8 mouse cellular contexts compared by ENCODE assay signal in genomic region chr4:55005521-55005969, GRCm38 (mm10).
DNase-seq lines count a peak whose midpoint lies in the region; ATAC-seq and TF ChIP-seq lines count a peak whose summit lies in the region.

No protein-coding gene starts in this region.

- H3K27me3 ChIP-seq in heart, embryonic 12.5 days (replicated peaks), result no peaks in the 10 kb centered on the region
- H3K27me3 ChIP-seq in kidney, postnatal 0 days (ENCODE audit: insufficient read depth, low read length), result no peaks in the 10 kb centered on the region
- H3K27me3 ChIP-seq in liver, embryonic 13.5 days, result no peaks in the 10 kb centered on the region
- H3K27me3 ChIP-seq in neural tube, embryonic 11.5 days (ENCODE audit: control insufficient read depth, insufficient read depth, low read length), result no peaks in the 10 kb centered on the region

- TF ChIP-seq CTCF in kidney, postnatal 0 days (IDR thresholded peaks at IDR 0.05; ENCODE audit: low read depth), result no peak

- WGBS in heart, embryonic 12.5 days, result 9% methylated on average over 9 of the region's 9 CpGs
- 19% methylated on average over 9 of the region's 9 CpGs for WGBS in kidney, postnatal 0 days
- 25% methylated on average over 9 of the region's 9 CpGs for WGBS in liver, embryonic 13.5 days (ENCODE audit: insufficient replicate concordance)
- WGBS in neural tube, embryonic 11.5 days, result 9% methylated on average over 9 of the region's 9 CpGs

- H3K4me2 ChIP-seq in heart, embryonic 12.5 days, result peak overlapping the region; percentile 61
- H3K4me2 ChIP-seq in kidney, postnatal 0 days (ENCODE audit: low read length), result peak overlapping the region; percentile 43
- H3K4me2 ChIP-seq in liver, embryonic 13.5 days, result peak overlapping the region; percentile 33; the same call in 1 of the 2 replicates
- H3K4me2 ChIP-seq in neural tube, embryonic 11.5 days (ENCODE audit: low read depth), result peak overlapping the region; percentile 30

- peaks cover 36% of the 10 kb centered on the region for H3K36me3 ChIP-seq in heart, embryonic 12.5 days
- peaks cover 25% of the 10 kb centered on the region for H3K36me3 ChIP-seq in kidney, postnatal 0 days (ENCODE audit: insufficient read depth, low read length)
- no peaks in the 10 kb centered on the region for H3K36me3 ChIP-seq in liver, embryonic 13.5 days
- peaks cover 28% of the 10 kb centered on the region for H3K36me3 ChIP-seq in neural tube, embryonic 11.5 days (ENCODE audit: control insufficient read depth, insufficient read depth, low read length)

- H3K9ac ChIP-seq in heart, embryonic 12.5 days, result peak overlapping the region; percentile 37; the same call in 1 of the 2 replicates
- H3K9ac ChIP-seq in kidney, postnatal 0 days (ENCODE audit: low read depth, low read length), result peak overlapping the region; percentile 19; the same call in 1 of the 2 replicates
- no peak overlapping the region for H3K9ac ChIP-seq in liver, embryonic 13.5 days
- peak overlapping the region; percentile 11 for H3K9ac ChIP-seq in neural tube, embryonic 11.5 days (ENCODE audit: low read length)

- peak; percentile 83 for ATAC-seq in heart, embryonic 12.5 days (ENCODE audit: insufficient number of reproducible peaks, low FRiP score)
- peak; percentile 78 for ATAC-seq in kidney, postnatal 0 days (replicated peaks; ENCODE audit: low FRiP score, low read depth)
- peak; percentile 69 for ATAC-seq in liver, embryonic 13.5 days (ENCODE audit: low read depth)
- ATAC-seq in neural tube, embryonic 11.5 days (ENCODE audit: insufficient read depth, low FRiP score, low TSS enrichment), result peak; percentile 86

- peaks cover 55% of the 10 kb centered on the region for H3K4me1 ChIP-seq in heart, embryonic 12.5 days (replicated peaks)
- peaks cover 9% of the 10 kb centered on the region for H3K4me1 ChIP-seq in kidney, postnatal 0 days (replicated peaks; ENCODE audit: insufficient read depth, low read length)
- H3K4me1 ChIP-seq in liver, embryonic 13.5 days (replicated peaks), result peaks cover 14% of the 10 kb centered on the region; the same call in 1 of the 2 replicates
- peaks cover 16% of the 10 kb centered on the region for H3K4me1 ChIP-seq in neural tube, embryonic 11.5 days (ENCODE audit: control insufficient read depth, insufficient read depth, low read length)

- peak overlapping the region; percentile 95 for H3K27ac ChIP-seq in heart, embryonic 12.5 days (ENCODE audit: poor library complexity, severe bottlenecking)
- peak overlapping the region; percentile 89 for H3K27ac ChIP-seq in kidney, postnatal 0 days
- H3K27ac ChIP-seq in liver, embryonic 13.5 days, result no peak overlapping the region
- peak overlapping the region; percentile 69 for H3K27ac ChIP-seq in neural tube, embryonic 11.5 days (ENCODE audit: low read depth, low read length)

- H3K4me3 ChIP-seq in heart, embryonic 12.5 days, result peak overlapping the region; percentile 7; the same call in 1 of the 2 replicates
- H3K4me3 ChIP-seq in kidney, postnatal 0 days (replicated peaks; ENCODE audit: low read depth, low read length), result no peak overlapping the region
- H3K4me3 ChIP-seq in liver, embryonic 13.5 days (replicated peaks), result no peak overlapping the region
- H3K4me3 ChIP-seq in neural tube, embryonic 11.5 days (ENCODE audit: low read depth, low read length), result no peak overlapping the region

- DNase-seq in adrenal gland, adult (ENCODE audit: inconsistent age in 2 of 2, low spot score in 1 of 2), result peak; percentile 63 to 85
- no peak for DNase-seq in adrenal gland, postnatal 25 days
- DNase-seq in embryo, embryonic 11 days, result peak; percentile 71
- peak; percentile 79 for DNase-seq in kidney, postnatal 0 days (ENCODE audit: low spot score)
- DNase-seq in liver, embryonic 13.5 days, result no peak
- peak; percentile 66 for DNase-seq in neural tube, embryonic 11.5 days (ENCODE audit: low spot score)
- peak; percentile 81 for DNase-seq in yolk sac, embryonic 10.5 days (ENCODE audit: low spot score)

- H3K9me3 ChIP-seq in heart, embryonic 12.5 days (replicated peaks), result no peaks in the 10 kb centered on the region
- no peaks in the 10 kb centered on the region for H3K9me3 ChIP-seq in kidney, postnatal 0 days (replicated peaks; ENCODE audit: low read length)
- H3K9me3 ChIP-seq in liver, embryonic 13.5 days (replicated peaks), result 0 out of 2 replicates have a peak, but pooled peaks cover 5% of the 10 kb centered on the region
- no peaks in the 10 kb centered on the region for H3K9me3 ChIP-seq in neural tube, embryonic 11.5 days (ENCODE audit: control insufficient read depth, low read length)

Comparison
In these comparisons a context has a peak if more than half of its experiments do, and no peak if none do; other contexts are left out.
1. DNase-seq: peak in adrenal gland, adult (2 of 2), embryo, embryonic 11 days (single experiment), kidney, postnatal 0 days (single experiment), neural tube, embryonic 11.5 days (single experiment) and yolk sac, embryonic 10.5 days (single experiment); none in adrenal gland, postnatal 25 days (single experiment) and liver, embryonic 13.5 days (single experiment).
2. Peak in every context shown above with its lines, with median percentiles within 50 percentile points of each other: ATAC-seq and H3K4me2 ChIP-seq.